Mouse (Mus musculus): ENCODE data around the gene Cln5.

GRCm38 (mm10) chr14:103101171-103101570, 31.2 kb downstream of the Cln5 start:
- no peak for TF ChIP-seq CTCF (IDR thresholded peaks at IDR 0.05; ENCODE audit: low read depth)
- TF ChIP-seq EP300 (IDR thresholded peaks at IDR 0.05; ENCODE audit: low read depth) = no peak

Measured in heart, postnatal 0 days (tissue).